Mouse (Mus musculus) hindbrain, postnatal 0 days (tissue): ENCODE measurements around the gene Oas2. TPM values are rescaled to one million over a fixed set of nuclear protein-coding genes. Genes with fewer than 3 reads are reported as not detected.
A peak's percentile ranks its signal among the peaks of the same experiment; 100 is the strongest.

Experiments
- ATAC-seq: fragments of 200-750 bp; cut with Nextera tagmentation; 2 replicates; pipeline ENCODE4 v1.8.0; 2017; ENCODE audit warnings: mild to moderate bottlenecking, moderate TSS enrichment, moderate library complexity
- DNase-seq: peaks from one replicate; pipeline ENCODE4 v3.0.0-alpha.2; 2015; ENCODE audit warnings: low spot score
- H3K27ac ChIP-seq: fragments of 300-500 bp; sonication (generic); 2 replicates; pipeline ENCODE4 v1.5.1; 2014; ENCODE audit warnings: mild to moderate bottlenecking
- H3K27me3 ChIP-seq: fragments of 300-500 bp; sonication (generic); 2 replicates; pipeline ENCODE4 v1.6.1; 2014; ENCODE audit warnings: low read length, mixed read lengths; ENCODE audit not compliant: insufficient read depth
- H3K36me3 ChIP-seq: fragments of 300-500 bp; sonication (generic); 2 replicates; pipeline ENCODE4 v1.6.1; 2014; ENCODE audit warnings: low read length, mixed read lengths; ENCODE audit not compliant: insufficient read depth
- H3K4me1 ChIP-seq: fragments of 300-500 bp; sonication (generic); 2 replicates; pipeline ENCODE4 v1.6.1; 2014; ENCODE audit warnings: antibody characterized with exemption, low read length, mixed read lengths; ENCODE audit not compliant: insufficient read depth
- H3K4me2 ChIP-seq: fragments of 300-500 bp; sonication (generic); 2 replicates; pipeline ENCODE4 v1.6.1; 2014; ENCODE audit warnings: low read depth, mild to moderate bottlenecking, low read length, moderate library complexity, mixed read lengths
- H3K4me3 ChIP-seq: fragments of 300-500 bp; sonication (generic); 2 replicates; pipeline ENCODE4 v1.5.1; 2014; ENCODE audit warnings: low read length
- H3K9ac ChIP-seq: fragments of 300-500 bp; sonication (generic); replicated peaks from 2 replicates; pipeline ENCODE4 v1.6.1; 2014; ENCODE audit warnings: mild to moderate bottlenecking, low read length, moderate library complexity, mixed read lengths
- H3K9me3 ChIP-seq: fragments of 300-500 bp; sonication (generic); 2 replicates; pipeline ENCODE4 v1.6.1; 2016; ENCODE audit warnings: low read length, mixed read lengths
- CTCF ChIP-seq: IDR thresholded peaks from 2 replicates; pipeline ENCODE4 v1.5.1; 2016; ENCODE audit warnings: antibody characterized with exemption, control low read depth, low read depth
- WGBS: fragments of 180-500 bp; shearing (Covaris S2); extraction: QIAGEN DNeasy Blood & Tissue Kit; methylation state at CpG from one replicate; pipeline ENCODE4 v1.1.7; 2014; 5-methylcytosine and 5-hydroxymethylcytosine counted together
- polyA plus RNA-seq: library from polyadenylated mRNA; unstranded; fragments of >200 nt; fragmentation: Nextera tagmentation; extraction: Ambion mirVana; gene quantifications from 2 replicates; pipeline ENCODE4 v1.2.1, GENCODE M21; 2015
- total RNA-seq: library from RNA; depleted of rRNA; stranded (reverse); fragments of >200 nt; gene quantifications from 2 replicates; pipeline ENCODE4 v1.2.3, GENCODE M21; 2014

Gene Oas2
- total and polyA plus RNA-seq, 2 experiments from 2014 or later: 0.24 to 1.3 TPM

GRCm38 (mm10) chr5:120693931-120694694, 55.5 kb downstream of the Oas2 start:
- DNase-seq: no peak
- Histone ChIP-seq H3K9ac (no peak overlapping the region), H3K36me3 (peaks cover 20% of the 10 kb centered on the region), H3K27me3 (no peaks in the 10 kb centered on the region), H3K9me3 (no peaks in the 10 kb centered on the region), H3K4me1 (peaks cover 16% of the 10 kb centered on the region; the same call in 1 of the 2 replicates), H3K4me2 (0 out of 2 replicates have a peak overlapping the region, but pooled peaks have one; percentile 19), H3K27ac (no peak overlapping the region), H3K4me3 (no peak overlapping the region)
- WGBS: 19% methylated on average over 38 of the region's 38 CpGs
- TF ChIP-seq CTCF: no peak
- no peak for ATAC-seq

GRCm38 (mm10) chr5:120692034-120692433, 57.6 kb downstream of the Oas2 start:
- H3K27ac ChIP-seq: no peak overlapping the region
- no peaks in the 10 kb centered on the region for H3K9me3 ChIP-seq
- H3K4me3 ChIP-seq: no peak overlapping the region
- 74% methylated on average over 19 of the region's 19 CpGs for WGBS
- H3K27me3 ChIP-seq: no peaks in the 10 kb centered on the region
- no peaks in the 10 kb centered on the region for H3K4me1 ChIP-seq
- ATAC-seq (no peak), DNase-seq (no peak)
- H3K4me2 ChIP-seq: no peak overlapping the region
- TF ChIP-seq CTCF: no peak
- peaks cover 25% of the 10 kb centered on the region for H3K36me3 ChIP-seq
- H3K9ac ChIP-seq: no peak overlapping the region

GRCm38 (mm10) chr5:120690417-120690816, 59.2 kb downstream of the Oas2 start:
- 47% methylated on average over 4 of the region's 4 CpGs for WGBS
- H3K4me3 ChIP-seq: no peak overlapping the region
- TF ChIP-seq CTCF: no peak
- no peak for ATAC-seq
- no peak overlapping the region for H3K9ac ChIP-seq
- H3K4me2 ChIP-seq: no peak overlapping the region
- H3K9me3 ChIP-seq: no peaks in the 10 kb centered on the region
- no peak for DNase-seq
- H3K4me1 ChIP-seq: no peaks in the 10 kb centered on the region
- H3K36me3 ChIP-seq: peaks cover 32% of the 10 kb centered on the region
- no peak overlapping the region for H3K27ac ChIP-seq
- no peaks in the 10 kb centered on the region for H3K27me3 ChIP-seq

- WGBS: 44% methylated on average over 4 of the region's 4 CpGs
- H3K27me3 ChIP-seq: no peaks in the 10 kb centered on the region
Measured at GRCm38 (mm10) chr5:120688434-120688833, 61.2 kb downstream of the Oas2 start.

GRCm38 (mm10) chr5:120687897-120688296, 61.8 kb downstream of the Oas2 start:
- Histone ChIP-seq H3K4me1 (no peaks in the 10 kb centered on the region), H3K4me3 (no peak overlapping the region), H3K36me3 (peaks cover 19% of the 10 kb centered on the region), H3K9me3 (no peaks in the 10 kb centered on the region), H3K9ac (no peak overlapping the region), H3K4me2 (no peak overlapping the region), H3K27ac (no peak overlapping the region), H3K27me3 (no peaks in the 10 kb centered on the region)
- 87% methylated on average over 5 of the region's 5 CpGs for WGBS
- DNase-seq (no peak), ATAC-seq (no peak)
- TF ChIP-seq CTCF: no peak

More at GRCm38 (mm10) chr5:120688434-120688833, 61.2 kb downstream of the Oas2 start:
- Histone ChIP-seq H3K4me3 (no peak overlapping the region), H3K36me3 (peaks cover 25% of the 10 kb centered on the region), H3K9me3 (no peaks in the 10 kb centered on the region), H3K4me2 (no peak overlapping the region), H3K4me1 (no peaks in the 10 kb centered on the region), H3K9ac (no peak overlapping the region), H3K27ac (no peak overlapping the region)
- DNase-seq: no peak
- ATAC-seq: no peak
- TF ChIP-seq CTCF: no peak

- H3K36me3 ChIP-seq: peaks cover 16% of the 10 kb centered on the region
- no peak overlapping the region for H3K4me2 ChIP-seq
- H3K9me3 ChIP-seq: no peaks in the 10 kb centered on the region
- 85% methylated on average over 3 of the region's 3 CpGs for WGBS
- no peaks in the 10 kb centered on the region for H3K27me3 ChIP-seq
- no peaks in the 10 kb centered on the region for H3K4me1 ChIP-seq
- no peak for ATAC-seq
- DNase-seq: no peak
- no peak for TF ChIP-seq CTCF
- no peak overlapping the region for H3K27ac ChIP-seq
- no peak overlapping the region for H3K9ac ChIP-seq
- no peak overlapping the region for H3K4me3 ChIP-seq
Measured at GRCm38 (mm10) chr5:120687484-120687851, 62.2 kb downstream of the Oas2 start.
